Mouse (Mus musculus) lung, adult 18-20 months (tissue): Measurements from ENCODE around the gene Stat5b.

ENCODE experiments used
- DNase-seq, 2 experiments: peaks; one replicate each; pipeline ENCODE4 v3.0.0; 2022; ENCODE audit warnings: mixed read lengths in 2 of 2

Stat5b gene

GRCm38 (mm10) chr11:100863141-100863540, 12.6 kb upstream of the Stat5b start:
- DNase-seq, result no peak

- DNase-seq, result no peak
Measured at GRCm38 (mm10) chr11:100861836-100862235, 11.3 kb upstream of the Stat5b start.

DNA sequence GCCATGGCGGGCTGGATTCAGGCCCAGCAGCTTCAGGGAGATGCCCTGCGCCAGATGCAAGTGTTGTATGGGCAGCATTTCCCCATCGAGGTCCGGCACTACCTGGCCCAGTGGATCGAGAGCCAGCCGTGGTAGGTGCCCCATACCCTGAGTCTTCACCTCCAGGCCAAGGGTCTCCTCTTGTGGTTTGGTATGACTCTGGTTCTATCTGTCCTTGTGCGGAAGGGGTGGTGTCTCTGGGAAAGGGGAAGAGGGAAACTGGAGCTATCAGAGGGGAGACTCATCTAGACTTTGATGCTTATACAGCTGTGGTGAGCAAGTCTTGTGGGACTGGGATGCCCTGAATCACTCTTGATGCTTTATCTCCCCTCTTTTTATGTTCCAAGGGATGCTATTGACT, 10.8 kb upstream of the Stat5b start:
- no peak for DNase-seq

GRCm38 (mm10) chr11:100860198-100861048, 9.9 kb upstream of the Stat5b start:
- peak; percentile 92 to 93 for DNase-seq

GRCm38 (mm10) chr11:100859579-100860075, 9.1 kb upstream of the Stat5b start:
- DNase-seq, result no peak

DNA sequence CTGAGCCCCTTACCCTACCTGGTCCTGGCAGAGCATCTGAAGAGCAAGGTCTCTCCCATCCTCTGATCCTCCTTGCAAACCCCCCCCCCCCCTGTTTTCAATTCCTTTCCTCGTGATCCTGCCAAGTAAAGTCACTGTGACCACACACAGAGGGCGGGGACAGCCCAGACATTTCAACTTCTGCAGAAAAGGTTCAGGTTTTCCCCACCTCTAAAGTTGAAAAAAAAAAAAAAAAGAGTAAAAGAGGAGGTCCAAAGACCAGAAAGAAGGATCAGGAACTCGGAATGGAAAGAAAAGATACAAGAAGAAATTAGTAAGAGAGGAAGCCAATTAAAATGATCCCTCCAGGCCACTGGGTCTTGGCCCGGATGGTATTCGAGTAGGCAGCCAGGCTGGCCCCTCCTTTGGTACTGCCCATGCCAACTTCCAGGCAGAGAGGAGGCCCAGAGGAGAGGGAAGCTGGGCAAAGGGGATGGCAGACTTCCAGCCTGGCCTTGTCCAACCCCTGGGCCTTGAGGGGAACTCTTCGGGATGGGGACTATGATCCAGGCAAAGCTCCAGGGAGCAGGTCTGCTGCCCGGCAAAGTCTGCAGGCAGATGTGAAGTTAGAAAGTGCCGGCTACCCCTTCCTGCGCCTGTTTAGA, 8.5 kb upstream of the Stat5b start, which contains the start of gene Stat5a:
Stat5a (plus strand) TSS at position 417 of the 644 bp plus-strand sequence.
- peak; percentile 77 to 84 for DNase-seq

DNA sequence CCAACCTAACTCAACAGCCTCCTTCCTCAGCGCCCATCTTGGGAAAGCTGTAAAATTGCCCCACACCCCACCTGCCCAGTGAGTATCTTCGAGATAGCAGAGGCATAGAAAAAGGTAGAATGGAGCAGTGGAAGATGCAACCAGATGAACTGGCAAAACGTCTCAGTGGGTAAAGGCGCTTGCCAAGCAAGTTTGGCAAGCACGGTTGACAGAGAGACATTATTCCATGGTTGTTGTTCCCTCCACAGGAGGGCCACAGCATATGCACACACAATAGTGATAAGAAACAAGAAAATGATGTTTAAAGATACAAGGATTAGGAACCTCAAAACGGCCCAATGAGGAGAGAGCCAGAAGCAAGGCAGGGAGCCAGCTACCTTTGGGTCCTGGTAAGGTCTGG, 7.4 kb upstream of the Stat5b start:
- no peak for DNase-seq

GRCm38 (mm10) chr11:100855178-100855577, 4.7 kb upstream of the Stat5b start:
- no peak for DNase-seq

- DNase-seq, result no peak
Measured at GRCm38 (mm10) chr11:100854268-100854667, 3.7 kb upstream of the Stat5b start.

DNA sequence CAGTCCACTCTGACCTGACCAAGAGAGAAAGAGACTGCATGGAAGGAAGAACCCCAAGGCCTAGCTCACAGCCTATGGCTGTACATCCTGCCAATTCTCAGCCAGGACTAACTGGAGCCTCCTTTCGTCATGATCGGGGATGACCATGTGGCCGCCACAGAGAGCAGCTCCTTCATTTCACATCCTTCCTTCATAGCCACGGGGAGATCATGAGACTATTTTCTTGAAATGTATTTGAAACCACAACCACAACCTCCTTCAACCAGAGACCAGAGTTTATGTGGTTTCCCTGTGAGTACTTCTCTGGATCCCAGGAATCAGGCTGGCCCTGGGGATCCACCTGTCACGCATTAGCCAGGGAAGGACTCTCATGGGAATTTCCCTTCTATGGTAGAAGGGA, 2.5 kb upstream of the Stat5b start:
- DNase-seq, result no peak

GRCm38 (mm10) chr11:100852088-100852487, 1.6 kb upstream of the Stat5b start:
- no peak for DNase-seq

DNA sequence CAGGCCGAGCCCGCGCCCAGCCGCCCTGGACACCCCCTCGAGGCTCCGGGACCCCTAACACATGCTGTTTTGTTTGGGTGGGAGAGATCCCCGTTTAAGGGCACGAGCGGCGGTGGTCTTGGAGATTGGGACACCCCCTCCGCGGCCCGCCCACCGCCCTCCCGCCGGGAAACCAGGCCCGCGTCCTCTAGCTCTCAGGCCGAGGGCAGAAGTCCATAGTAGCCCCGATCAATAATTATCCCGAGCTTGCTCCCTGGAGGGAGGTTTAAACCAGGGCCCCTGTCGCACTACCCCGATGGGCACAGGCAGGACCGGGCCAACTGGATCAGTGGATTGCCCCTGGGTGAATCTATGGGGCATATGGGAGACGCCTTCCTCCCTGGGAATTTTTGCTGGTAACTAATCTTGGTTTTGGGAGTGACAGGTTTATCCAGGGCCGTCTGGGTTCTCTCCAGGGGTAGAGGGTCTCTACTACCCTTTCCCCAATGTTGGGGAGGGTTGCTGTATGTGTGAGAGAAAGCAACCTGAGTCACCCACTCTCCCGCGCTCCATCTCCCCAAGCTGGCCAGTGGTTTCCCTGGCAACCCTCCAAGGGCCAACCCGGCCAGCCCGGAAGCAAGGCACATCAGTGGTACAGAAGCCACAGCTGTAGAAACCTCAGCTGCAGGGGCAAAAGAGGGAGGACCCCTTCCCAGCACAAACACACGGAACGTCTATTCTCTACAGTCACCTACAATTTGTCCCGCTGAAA, 429 bp upstream of the Stat5b start:
- DNase-seq, result peak; percentile 77 to 82

- DNase-seq, result no peak
Measured at GRCm38 (mm10) chr11:100849456-100850037, 977 bp downstream of the Stat5b start.

DNA sequence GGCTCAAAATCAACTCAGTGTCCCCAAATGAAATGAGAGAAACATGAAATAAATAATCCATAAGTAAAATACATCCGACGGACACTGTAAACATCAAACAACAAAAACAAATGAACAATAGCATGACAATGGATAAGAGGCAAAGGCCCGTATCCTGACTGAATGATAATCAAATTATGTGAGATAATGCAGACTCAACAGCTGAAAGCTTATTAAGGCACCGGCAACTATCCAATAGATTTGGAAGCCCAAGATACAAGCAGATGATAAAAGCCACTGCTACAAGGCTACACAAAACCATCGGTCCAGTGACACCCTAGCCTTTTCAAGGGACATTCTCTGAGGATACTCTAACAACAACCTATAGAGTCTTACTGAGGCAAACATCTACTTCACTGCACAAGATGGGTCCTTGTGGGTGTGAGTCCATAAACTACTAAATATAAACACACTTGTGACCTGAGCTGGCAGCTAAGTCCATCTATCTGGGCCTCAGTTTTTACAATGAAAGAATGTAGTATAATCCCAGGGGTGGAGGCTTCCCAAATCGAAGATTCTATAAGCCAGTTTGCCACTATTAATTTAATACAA, 1.6 kb downstream of the Stat5b start:
- DNase-seq, result no peak

- DNase-seq, result no peak
Measured at GRCm38 (mm10) chr11:100848080-100848479, 2.4 kb downstream of the Stat5b start.

DNA sequence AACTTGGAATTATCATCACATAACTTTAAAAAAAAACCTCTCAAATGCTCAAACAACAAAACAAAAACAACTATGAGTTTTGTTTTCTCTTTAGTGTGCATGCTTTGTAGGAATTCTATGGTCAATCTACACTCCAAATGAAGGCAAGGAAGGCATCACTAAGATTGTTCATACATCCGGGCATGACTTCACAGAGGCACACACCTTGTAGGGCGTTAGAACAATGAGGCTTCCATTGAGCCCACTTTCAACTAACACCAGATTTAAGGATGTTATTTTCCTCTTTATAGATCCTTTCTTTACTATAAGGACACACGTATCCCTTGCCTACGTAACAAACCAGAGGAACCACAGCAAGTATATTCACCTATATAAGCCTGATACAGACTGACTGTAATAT, 3.0 kb downstream of the Stat5b start:
- DNase-seq, result no peak

DNA sequence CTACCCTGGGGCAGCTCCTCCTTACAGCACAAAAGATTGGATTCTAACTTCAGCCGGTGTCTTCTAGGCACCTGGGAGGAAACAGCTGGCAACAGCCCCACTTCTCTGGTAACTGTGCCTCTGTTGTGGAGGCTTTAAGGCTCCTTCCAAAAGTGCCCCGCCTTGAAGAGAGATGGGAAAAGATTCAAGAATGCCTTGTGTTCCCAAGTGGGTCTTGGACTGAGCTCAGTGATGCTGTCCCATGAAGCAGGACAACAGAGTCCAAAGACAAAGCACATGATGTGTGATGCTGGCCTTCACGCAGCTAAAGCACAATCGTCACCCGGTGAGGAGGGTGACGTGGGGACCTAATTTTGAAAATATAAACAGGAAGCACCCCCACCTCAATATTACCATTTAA, 4.7 kb downstream of the Stat5b start:
- DNase-seq, result peak in 1 of 2 experiments; percentile 25

DNA sequence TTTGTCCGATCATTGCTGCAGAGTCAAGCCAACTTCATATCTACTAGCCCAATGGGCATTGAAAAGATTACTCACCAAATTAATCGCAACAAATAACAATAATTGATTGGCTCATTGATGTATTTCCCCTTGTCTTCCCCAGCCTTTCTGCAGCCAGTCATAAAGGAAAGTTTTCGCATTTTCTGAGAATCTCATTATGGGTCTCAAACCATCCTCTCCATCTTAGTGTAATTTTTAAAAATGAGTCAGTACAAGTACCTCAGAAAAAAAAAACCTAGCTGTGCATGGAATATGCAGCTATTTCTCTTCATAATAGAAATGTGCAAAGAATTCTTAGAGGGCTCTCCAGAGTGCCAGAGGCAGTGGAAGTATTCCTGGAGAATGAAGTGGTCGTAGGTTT, 6.4 kb downstream of the Stat5b start:
- no peak for DNase-seq

DNA sequence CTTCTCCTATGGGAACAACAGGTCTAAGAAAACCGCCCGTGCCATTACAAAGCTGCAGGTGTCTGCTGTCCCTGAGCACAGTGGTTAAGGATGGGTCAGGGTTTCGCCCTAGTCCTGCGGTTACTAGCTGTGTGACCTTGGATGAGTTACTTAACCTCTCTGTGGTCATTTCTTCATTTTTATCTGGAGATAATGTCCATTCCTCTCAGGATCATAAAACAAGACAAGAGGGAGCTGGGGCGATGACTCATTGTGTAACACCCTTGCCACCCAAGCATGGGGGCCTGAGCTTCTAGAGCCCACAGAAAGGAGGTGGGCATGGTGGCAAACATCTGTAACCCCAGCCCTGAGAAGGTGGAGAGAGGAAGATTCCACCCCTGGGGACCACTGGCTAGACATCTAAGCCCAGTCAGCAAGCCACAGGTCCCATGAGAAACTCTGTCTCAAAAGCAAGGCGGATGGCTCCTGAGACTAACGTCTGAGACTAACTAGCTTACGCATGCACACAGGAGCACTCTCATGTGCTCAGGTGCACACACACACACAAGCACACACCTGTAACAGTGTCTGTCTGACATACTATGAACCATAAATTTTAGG, 7.4 kb downstream of the Stat5b start:
- DNase-seq, result no peak

DNA sequence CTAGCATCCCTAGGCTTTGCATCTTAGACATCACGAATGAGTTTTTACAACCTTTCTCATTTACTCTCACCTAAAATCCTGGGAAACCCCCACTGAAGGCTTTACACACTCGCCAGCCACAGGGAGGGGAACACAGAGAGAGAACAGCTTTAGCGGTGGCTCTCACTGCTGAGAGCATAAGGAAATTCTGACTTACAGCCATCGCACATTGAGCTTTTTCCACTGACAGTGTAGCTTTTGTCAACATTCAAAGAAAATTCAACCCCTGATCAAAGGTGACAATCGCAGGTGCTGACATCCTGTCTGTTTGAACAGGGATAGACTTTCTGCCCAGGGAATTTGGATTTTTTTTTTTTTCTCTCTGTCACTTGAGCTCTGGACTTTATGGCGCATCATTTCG, 8.5 kb downstream of the Stat5b start:
- DNase-seq, result no peak

GRCm38 (mm10) chr11:100840866-100841265, 9.7 kb downstream of the Stat5b start:
- DNase-seq, result peak; percentile 45 to 58

DNA sequence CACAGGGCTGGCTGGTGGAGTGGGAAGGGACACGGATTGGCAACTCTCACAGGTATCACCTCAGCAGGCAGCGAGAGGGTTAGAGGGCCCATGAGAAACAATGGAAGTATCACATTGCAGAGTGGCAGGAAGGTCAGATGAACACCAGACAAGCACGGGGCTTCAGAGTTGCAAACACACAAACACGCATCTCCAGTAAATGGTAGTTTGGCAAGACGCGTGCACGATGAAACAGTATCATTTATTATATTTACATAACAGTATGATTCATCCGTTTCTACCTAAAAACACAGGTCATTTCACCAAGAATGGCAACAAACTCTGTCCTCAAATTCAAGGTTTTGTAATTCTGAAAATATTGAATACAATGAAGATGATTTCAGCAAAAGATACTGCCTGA, 11.0 kb downstream of the Stat5b start:
- no peak for DNase-seq
